Mouse (Mus musculus): ENCODE results near the gene Phf24. TPM values are rescaled to one million over a fixed set of nuclear protein-coding genes. Genes with fewer than 3 reads are reported as not detected.
"Not testable (repeated sequence)": the region's sequence is repeated elsewhere in the genome, so short reads cannot be mapped to it uniquely, and the experiment has no call there.

The Phf24 gene
- total RNA-seq, 2 experiments from 2014 or later, result 366 to 369 TPM

- DNase-seq (ENCODE audit: low spot score in 2 of 2), result no peak
Observed at GRCm38 (mm10) chr4:42949051-42949675, 32.7 kb downstream of the Phf24 start.

- peak; percentile 98 to 99 for DNase-seq (ENCODE audit: low spot score in 2 of 2)
Observed at GRCm38 (mm10) chr4:42949676-42950051, 33.2 kb downstream of the Phf24 start, which contains the start of gene Dnajb5. Gene Dnajb5, plus strand, starts transcription at chr4:42949814.

DNA sequence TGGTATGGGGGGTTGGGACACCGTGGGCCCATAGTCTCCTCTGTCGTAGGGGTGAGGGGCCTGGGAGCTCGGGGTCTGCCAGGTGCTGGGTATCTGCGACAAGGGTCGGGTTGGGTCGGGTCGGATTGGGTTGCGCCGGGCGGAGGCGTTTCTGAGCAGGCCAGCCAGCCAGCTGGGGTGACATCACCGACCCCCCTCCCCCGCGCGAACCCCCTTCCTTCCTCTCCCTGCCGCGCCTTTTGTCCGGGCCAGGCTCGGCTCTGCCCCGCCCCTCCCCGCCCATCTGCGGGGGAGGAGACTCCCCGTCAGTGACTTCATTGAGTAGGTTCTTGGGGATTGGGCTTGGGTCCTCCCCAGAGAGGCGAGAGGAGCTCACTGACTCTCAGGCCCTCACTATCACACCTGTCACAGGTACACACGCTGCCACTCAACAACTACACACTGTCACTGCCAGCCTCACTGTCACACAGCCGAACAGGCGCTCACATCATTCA, 33.7 kb downstream of the Phf24 start:
- peak; percentile 87 to 90 for DNase-seq (ENCODE audit: low spot score in 2 of 2)

DNA sequence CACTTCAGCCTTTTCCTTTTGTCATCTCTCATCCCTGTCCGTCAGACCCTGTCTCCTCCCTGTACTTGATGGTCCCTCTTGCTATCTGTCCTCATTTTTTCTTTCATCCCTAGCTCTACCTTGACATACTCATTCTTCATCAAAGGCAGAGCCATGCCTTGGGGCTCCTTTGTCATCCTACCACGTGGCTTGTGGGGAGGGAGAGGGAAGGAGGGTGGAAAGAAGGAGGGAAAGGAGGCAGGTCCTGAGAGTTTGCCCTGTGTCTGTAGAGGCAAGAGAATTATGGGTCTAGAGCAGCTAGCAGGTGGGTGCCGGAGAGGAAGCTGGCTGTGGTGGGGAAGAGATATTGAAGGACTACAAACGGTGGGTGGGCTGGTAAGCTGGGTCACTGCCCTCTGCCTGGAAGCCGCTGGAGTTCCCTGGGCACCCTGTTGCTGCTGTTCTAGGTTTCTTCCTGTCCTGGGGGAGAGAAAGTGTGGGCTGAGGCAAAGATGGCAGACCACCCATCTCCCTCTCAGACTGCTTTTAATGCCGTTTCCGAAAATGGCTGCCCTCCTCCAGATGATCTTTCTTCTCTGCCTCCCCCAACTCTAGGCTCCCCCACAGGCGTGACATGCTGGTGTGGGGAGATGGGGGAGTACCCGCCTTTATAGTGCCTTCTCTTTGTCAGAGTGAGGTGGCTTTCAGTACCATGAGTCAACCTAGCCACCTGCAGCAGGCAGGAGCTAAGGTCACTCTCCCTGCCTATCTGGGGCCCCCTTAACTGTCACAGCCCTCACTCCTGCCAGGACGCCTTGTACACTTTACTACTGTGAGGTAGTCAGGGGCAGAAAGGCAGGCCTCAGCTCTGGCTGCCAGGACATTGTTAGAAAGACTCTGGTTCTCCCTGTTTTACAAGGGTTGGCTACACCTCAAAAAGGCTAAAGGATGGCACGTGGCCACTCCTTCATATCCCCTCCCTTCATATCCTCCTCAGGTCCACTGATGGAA, 35.0 kb downstream of the Phf24 start:
- DNase-seq (ENCODE audit: low spot score in 2 of 2), result no peak

- no peak for DNase-seq (ENCODE audit: low spot score in 2 of 2)
Observed at GRCm38 (mm10) chr4:42952563-42952962, 36.1 kb downstream of the Phf24 start.

- peak in 1 of 2 experiments; percentile 60 for DNase-seq (ENCODE audit: low spot score in 2 of 2)
Observed at GRCm38 (mm10) chr4:42953435-42954094, 37.1 kb downstream of the Phf24 start.

DNA sequence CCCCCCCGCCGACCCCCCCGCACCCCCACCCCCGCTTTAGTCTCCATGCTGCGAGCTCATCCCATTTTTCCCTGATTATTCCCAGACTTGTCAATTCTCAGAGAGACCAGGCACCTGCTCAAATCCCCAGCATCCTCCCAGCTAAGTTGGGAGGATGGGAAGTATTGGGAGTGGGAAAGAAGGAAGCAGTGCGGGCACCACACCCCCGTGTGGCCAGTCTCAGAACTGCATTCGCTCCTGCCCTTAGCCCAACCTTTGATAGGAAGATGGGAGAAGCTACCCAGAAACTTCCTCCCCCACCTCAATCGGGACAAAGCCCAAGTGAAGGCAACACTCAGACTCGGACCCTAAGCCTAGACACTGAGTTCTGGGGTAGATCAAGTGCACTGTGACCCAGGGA, 37.8 kb downstream of the Phf24 start:
- peak; percentile 80 to 83 for DNase-seq (ENCODE audit: low spot score in 2 of 2)

DNA sequence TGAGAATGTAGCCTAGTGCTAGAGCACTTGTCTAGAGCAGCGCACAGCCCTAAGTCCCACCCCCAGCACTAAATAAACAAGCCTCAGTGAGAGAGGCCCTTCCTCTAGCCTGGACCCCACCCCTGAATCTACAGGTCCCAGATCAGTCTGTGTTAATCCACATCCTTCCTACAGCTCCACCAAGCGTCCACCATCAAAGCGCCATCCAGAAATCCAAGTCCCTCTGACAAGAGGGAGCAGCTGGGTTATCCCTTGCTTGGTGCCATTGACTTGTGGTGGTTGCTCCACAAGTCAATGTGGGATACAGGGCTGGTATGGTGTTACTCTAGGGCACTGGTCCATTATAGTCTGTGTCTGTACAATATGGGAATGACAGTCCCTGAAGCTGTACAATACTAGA, 38.7 kb downstream of the Phf24 start:
- DNase-seq (ENCODE audit: low spot score in 2 of 2), result no peak

- no peak for DNase-seq (ENCODE audit: low spot score in 2 of 2)
Observed at GRCm38 (mm10) chr4:42956581-42956980, 40.1 kb downstream of the Phf24 start.

DNA sequence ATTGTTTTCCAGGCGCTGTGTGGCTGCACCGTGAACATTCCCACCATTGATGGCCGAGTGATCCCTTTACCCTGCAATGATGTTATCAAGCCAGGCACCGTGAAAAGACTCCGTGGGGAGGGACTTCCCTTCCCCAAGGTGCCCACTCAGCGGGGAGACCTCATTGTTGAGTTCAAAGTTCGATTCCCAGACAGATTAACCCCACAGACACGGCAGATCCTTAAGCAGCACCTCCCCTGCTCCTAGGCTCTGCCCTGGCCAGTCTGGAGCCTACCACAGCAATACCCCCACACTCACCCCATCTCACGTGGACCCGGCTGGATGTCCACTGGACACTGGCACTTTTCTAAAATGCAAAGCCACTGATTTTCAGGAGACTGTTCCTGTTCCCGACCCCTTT, 40.8 kb downstream of the Phf24 start:
- DNase-seq (ENCODE audit: low spot score in 2 of 2), result no peak

DNA sequence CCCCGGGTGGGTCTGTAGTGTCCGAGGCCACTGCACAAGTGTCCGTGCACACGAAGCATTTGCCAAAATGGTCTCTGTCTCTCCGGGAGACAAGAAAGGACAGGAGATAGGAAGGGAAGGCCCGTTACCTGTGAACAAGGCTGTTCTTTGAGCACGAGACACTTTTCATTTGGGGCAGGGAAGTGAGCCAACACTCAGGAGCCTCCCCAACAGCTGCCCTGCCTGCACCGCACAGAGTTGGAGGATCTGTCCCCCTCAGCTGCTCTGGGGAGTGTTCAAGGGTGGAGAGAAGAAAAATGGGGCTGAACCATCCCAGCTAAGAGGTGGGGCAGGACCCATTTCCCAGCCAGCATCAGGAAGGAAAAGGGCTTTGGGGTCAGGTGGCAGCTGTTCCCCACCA, 41.5 kb downstream of the Phf24 start:
- no peak for DNase-seq (ENCODE audit: low spot score in 2 of 2)

DNA sequence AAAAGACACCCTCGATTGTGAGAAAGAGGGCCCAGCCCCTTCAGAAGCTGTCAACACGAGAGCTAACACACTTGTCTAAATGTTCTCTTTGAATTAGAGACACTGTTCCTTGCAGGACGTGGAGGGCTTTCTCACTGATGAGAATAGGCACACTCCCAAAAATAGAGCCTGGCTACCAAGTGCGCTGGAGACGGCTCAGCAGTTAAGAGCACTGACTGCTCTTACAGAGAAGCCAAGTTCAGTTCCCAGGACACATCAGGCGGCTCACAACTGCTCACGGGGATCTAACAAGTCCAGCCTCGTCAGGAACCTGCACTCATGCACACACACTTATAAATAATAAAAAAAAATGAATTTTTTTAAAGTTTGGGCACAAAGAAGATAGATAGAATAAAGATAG, 42.5 kb downstream of the Phf24 start:
- DNase-seq (ENCODE audit: low spot score in 2 of 2), result no peak

- DNase-seq (ENCODE audit: low spot score in 2 of 2), result no peak
Observed at GRCm38 (mm10) chr4:42959382-42959781, 42.9 kb downstream of the Phf24 start.

DNA sequence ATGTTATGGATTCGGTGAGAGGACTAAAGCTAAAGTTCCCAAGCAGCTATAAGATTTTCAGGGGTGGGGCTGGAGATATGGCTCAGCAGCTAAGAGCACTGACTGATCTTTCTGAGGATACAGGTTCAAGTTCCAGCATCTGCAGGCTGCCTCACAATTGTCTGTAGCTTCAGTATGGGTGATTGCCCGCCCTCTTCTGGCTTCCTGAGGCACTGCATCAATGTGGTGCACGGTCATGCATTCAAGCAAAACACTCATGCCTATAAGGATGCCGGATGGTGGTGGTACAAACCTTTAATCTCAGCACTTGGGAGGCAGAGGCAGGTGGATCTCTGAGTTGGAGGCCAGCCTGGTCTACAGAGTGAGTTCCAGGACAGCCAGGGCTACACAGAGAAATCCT, 45.1 kb downstream of the Phf24 start:
- DNase-seq (ENCODE audit: low spot score in 2 of 2), result peak; percentile 74 to 76

- DNase-seq (ENCODE audit: low spot score in 2 of 2), result no peak
Observed at GRCm38 (mm10) chr4:42963480-42963879, 47.0 kb downstream of the Phf24 start.

DNA sequence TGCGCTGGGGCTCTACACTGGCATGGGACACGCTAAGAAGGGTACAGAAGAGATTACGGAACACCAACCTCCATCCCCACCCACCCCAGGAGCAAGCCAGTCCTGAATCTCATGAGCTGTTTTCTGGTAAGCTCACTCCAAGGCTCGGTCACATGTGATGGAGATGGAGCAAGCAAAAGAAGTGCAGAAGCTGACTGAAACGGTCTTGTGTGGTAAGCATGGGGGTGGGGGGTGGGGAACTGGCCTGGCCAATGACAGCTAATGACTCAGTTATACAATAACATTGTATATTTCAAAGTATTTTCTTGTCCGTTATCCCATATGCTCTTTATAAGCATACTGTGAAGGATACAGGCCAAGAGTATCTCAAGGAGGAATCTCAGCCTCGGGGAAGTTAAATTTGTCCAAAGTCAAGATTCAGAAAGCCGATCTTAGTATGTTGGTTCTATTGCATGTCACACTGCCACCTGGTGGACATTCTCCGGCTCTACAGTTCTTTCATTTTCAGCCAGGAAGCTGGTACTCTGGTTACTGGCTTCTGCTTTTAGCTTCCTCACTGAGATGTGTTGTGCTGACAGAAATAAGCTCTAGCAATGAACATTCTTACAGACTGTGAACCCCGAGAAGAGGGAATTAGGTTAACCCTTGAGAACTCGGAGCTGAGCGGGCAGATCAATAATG, 48.7 kb downstream of the Phf24 start:
- DNase-seq (ENCODE audit: low spot score in 2 of 2), result peak in 1 of 2 experiments; percentile 54

DNA sequence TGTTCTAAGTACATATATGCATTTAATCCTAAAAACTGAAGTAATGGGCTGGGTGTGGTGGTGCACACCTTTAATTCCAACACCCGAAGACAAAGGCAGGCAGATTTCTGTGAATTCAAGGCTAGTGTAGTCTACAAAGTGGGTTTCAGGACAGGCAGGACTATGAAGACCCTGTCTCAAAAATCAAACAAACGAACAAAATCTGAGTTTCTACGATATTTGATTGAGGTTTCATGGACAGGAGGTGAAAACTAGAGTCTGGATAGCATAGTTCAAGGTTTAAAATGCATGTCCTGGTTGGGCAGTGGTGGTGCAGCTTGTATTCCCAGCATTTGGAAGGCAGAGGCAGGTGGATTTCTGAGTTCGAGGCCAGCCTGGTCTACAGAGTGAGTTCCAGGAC, 52.8 kb downstream of the Phf24 start, which contains the start of gene 1700022I11Rik:
TSS of gene 1700022I11Rik (plus strand) at position 301 of the 400 bp plus-strand sequence.
- DNase-seq (ENCODE audit: low spot score in 2 of 2), result no peak

- no peak for DNase-seq (ENCODE audit: low spot score in 2 of 2)
Observed at GRCm38 (mm10) chr4:42972952-42973351, 56.5 kb downstream of the Phf24 start.

- DNase-seq (ENCODE audit: low spot score in 2 of 2), result no peak
Observed at GRCm38 (mm10) chr4:42973868-42974267, 57.4 kb downstream of the Phf24 start.

GRCm38 (mm10) chr4:42978062-42978461, 61.6 kb downstream of the Phf24 start:
- no peak for DNase-seq (ENCODE audit: low spot score in 2 of 2)

GRCm38 (mm10) chr4:42980467-42980866, 64.0 kb downstream of the Phf24 start:
- DNase-seq (ENCODE audit: low spot score in 2 of 2), result not testable (repeated sequence)
